Mouse (Mus musculus) midbrain, embryonic 13.5 days (tissue): Measurements from ENCODE around the gene Dbnl. TPM values are rescaled to one million over a fixed set of nuclear protein-coding genes. Genes with fewer than 3 reads are reported as not detected.
A peak's percentile ranks its signal among the peaks of the same experiment; 100 is the strongest.
"Not testable (repeated sequence)": the region's sequence is repeated elsewhere in the genome, so short reads cannot be mapped to it uniquely, and the experiment has no call there.

ENCODE experiments used
- ATAC-seq: fragments of 200-750 bp; cut with Nextera tagmentation; 2 replicates; pipeline ENCODE4 v1.8.0; 2017; ENCODE audit warnings: mild to moderate bottlenecking, moderate TSS enrichment, moderate library complexity
- H3K27ac ChIP-seq: fragments of 300-500 bp; sonication (generic); 2 replicates; pipeline ENCODE4 v1.5.1; 2015; ENCODE audit warnings: inconsistent platforms, mild to moderate bottlenecking, moderate library complexity
- H3K27me3 ChIP-seq: fragments of 300-500 bp; sonication (generic); 2 replicates; pipeline ENCODE4 v1.6.1; 2015; ENCODE audit warnings: mild to moderate bottlenecking, inconsistent platforms
- H3K36me3 ChIP-seq: fragments of 300-500 bp; sonication (generic); 2 replicates; pipeline ENCODE4 v1.6.1; 2015; ENCODE audit warnings: mild to moderate bottlenecking, inconsistent platforms
- H3K4me1 ChIP-seq: fragments of 300-500 bp; sonication (generic); replicated peaks from 2 replicates; pipeline ENCODE4 v1.6.1; 2015; ENCODE audit warnings: inconsistent platforms
- H3K4me2 ChIP-seq: fragments of 300-500 bp; sonication (generic); replicated peaks from 2 replicates; pipeline ENCODE4 v1.6.1; 2015; ENCODE audit warnings: moderate library complexity, mild to moderate bottlenecking, inconsistent platforms
- H3K4me3 ChIP-seq: fragments of 300-500 bp; sonication (generic); replicated peaks from 2 replicates; pipeline ENCODE4 v1.5.1; 2015; ENCODE audit warnings: mild to moderate bottlenecking, inconsistent platforms
- H3K9ac ChIP-seq: fragments of 300-500 bp; sonication (generic); replicated peaks from 2 replicates; pipeline ENCODE4 v1.6.1; 2015; ENCODE audit warnings: mild to moderate bottlenecking, inconsistent platforms
- H3K9me3 ChIP-seq: fragments of 300-500 bp; sonication (generic); 2 replicates; pipeline ENCODE4 v1.6.1; 2016; ENCODE audit warnings: mild to moderate bottlenecking, inconsistent platforms
- WGBS: fragments of 180-500 bp; shearing (Covaris S2); methylation state at CpG from one replicate; pipeline ENCODE4 v1.1.7; 2015; 5-methylcytosine and 5-hydroxymethylcytosine counted together
- polyA plus RNA-seq: library from polyadenylated mRNA; unstranded; fragments of >200 nt; fragmentation: Nextera tagmentation; extraction: Ambion mirVana; gene quantifications from 2 replicates; pipeline ENCODE4 v1.2.1, GENCODE M21; 2015

The Dbnl gene
- polyA plus RNA-seq, 1 experiment from 2014 or later: 155 TPM

- Histone ChIP-seq H3K27me3 (no peaks in the 10 kb centered on the region), H3K36me3 (peaks cover 82% of the 10 kb centered on the region), H3K4me3 (no peak overlapping the region), H3K27ac (no peak overlapping the region), H3K4me2 (no peak overlapping the region), H3K9ac (no peak overlapping the region), H3K4me1 (0 out of 2 replicates have a peak, but pooled peaks cover under 1% of the 10 kb centered on the region), H3K9me3 (no peaks in the 10 kb centered on the region)
- ATAC-seq: no peak
- WGBS: 93% methylated on average over 5 of the region's 5 CpGs
These were observed 9.6 kb downstream of the Dbnl start for GRCm38 (mm10) chr11:5797928-5798327.

GRCm38 (mm10) chr11:5799621-5800490 lies 11.6 kb downstream of the Dbnl start:
- Histone ChIP-seq H3K27ac (no peak overlapping the region), H3K4me1 (peaks cover 10% of the 10 kb centered on the region; the same call in 1 of the 2 replicates), H3K36me3 (peaks cover 65% of the 10 kb centered on the region), H3K9ac (no peak overlapping the region), H3K4me3 (no peak overlapping the region), H3K27me3 (no peaks in the 10 kb centered on the region), H3K4me2 (no peak overlapping the region), H3K9me3 (no peaks in the 10 kb centered on the region)
- no peak for ATAC-seq
- 90% methylated on average over 17 of the region's 17 CpGs for WGBS

- 93% methylated on average over 16 of the region's 16 CpGs for WGBS
- no peak overlapping the region for H3K27ac ChIP-seq
- no peaks in the 10 kb centered on the region for H3K27me3 ChIP-seq
- H3K4me3 ChIP-seq: no peak overlapping the region
- no peak overlapping the region for H3K4me2 ChIP-seq
- H3K36me3 ChIP-seq: peaks cover 48% of the 10 kb centered on the region
- no peak overlapping the region for H3K9ac ChIP-seq
- no peaks in the 10 kb centered on the region for H3K9me3 ChIP-seq
- H3K4me1 ChIP-seq: peaks cover 10% of the 10 kb centered on the region; the same call in 1 of the 2 replicates
- ATAC-seq: no peak
These were observed 13.2 kb downstream of the Dbnl start for GRCm38 (mm10) chr11:5801511-5801910.

GRCm38 (mm10) chr11:5802005-5802404 lies 13.7 kb downstream of the Dbnl start:
- no peaks in the 10 kb centered on the region for H3K27me3 ChIP-seq
- no peaks in the 10 kb centered on the region for H3K9me3 ChIP-seq
- no peak overlapping the region for H3K27ac ChIP-seq
- H3K4me1 ChIP-seq: peaks cover 10% of the 10 kb centered on the region; the same call in 1 of the 2 replicates
- WGBS: 76% methylated on average over 12 of the region's 12 CpGs
- no peak for ATAC-seq
- H3K36me3 ChIP-seq: peaks cover 43% of the 10 kb centered on the region
- H3K4me2 ChIP-seq: no peak overlapping the region
- H3K4me3 ChIP-seq: no peak overlapping the region
- H3K9ac ChIP-seq: no peak overlapping the region

GRCm38 (mm10) chr11:5802457-5803217 lies 14.3 kb downstream of the Dbnl start:
- no peak overlapping the region for H3K27ac ChIP-seq
- ATAC-seq: no peak
- peaks cover 37% of the 10 kb centered on the region for H3K36me3 ChIP-seq
- no peaks in the 10 kb centered on the region for H3K9me3 ChIP-seq
- no peak overlapping the region for H3K4me2 ChIP-seq
- no peak overlapping the region for H3K4me3 ChIP-seq
- no peaks in the 10 kb centered on the region for H3K27me3 ChIP-seq
- H3K9ac ChIP-seq: no peak overlapping the region
- WGBS: 79% methylated on average over 8 of the region's 8 CpGs
- peaks cover 10% of the 10 kb centered on the region; the same call in 1 of the 2 replicates for H3K4me1 ChIP-seq

- WGBS: 55% methylated on average over 8 of the region's 8 CpGs
- H3K36me3 ChIP-seq: peaks cover 29% of the 10 kb centered on the region
- no peaks in the 10 kb centered on the region for H3K9me3 ChIP-seq
- no peak within 1 kb of the TSS for H3K9ac ChIP-seq
- 0 out of 2 replicates have a peak, but pooled peaks have one; percentile 2 for ATAC-seq
- peaks cover 10% of the 10 kb centered on the region; the same call in 1 of the 2 replicates for H3K4me1 ChIP-seq
- H3K4me3 ChIP-seq: no peak within 1 kb of the TSS
- no peak within 1 kb of the TSS for H3K4me2 ChIP-seq
- no peaks in the 10 kb centered on the region for H3K27me3 ChIP-seq
- H3K27ac ChIP-seq: no peak within 1 kb of the TSS
These were observed 15.3 kb downstream of the Dbnl start, which contains the start of gene Pgam2 for GRCm38 (mm10) chr11:5803551-5803981. Gene Pgam2, minus strand, starts transcription at chr11:5803733.

DNA sequence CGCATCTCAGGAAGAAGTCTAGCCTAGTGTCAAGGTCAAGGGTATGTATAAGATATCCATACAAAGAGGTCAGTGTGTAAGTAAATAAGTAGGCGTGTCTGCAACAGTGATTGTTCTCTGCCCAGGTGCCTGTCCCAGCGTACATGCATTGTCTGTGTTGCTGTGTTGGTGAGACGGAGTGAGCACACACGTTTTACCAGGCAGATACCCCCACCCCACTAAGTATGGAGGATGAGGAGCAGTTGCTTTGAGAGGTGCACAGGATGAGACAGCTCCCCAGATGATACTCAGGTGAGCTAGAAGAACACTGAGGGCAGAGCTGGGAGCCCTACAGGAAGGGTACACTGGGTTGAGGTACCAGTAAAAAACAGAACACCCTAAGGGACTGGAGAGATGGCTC lies 15.9 kb downstream of the Dbnl start:
- 72% methylated on average over 5 of the region's 5 CpGs for WGBS
- ATAC-seq: 0 out of 2 replicates have a peak, but pooled peaks have one; percentile 18
- Histone ChIP-seq H3K27ac (no peak overlapping the region), H3K9me3 (no peaks in the 10 kb centered on the region), H3K4me3 (no peak overlapping the region), H3K27me3 (no peaks in the 10 kb centered on the region), H3K4me1 (peaks cover 10% of the 10 kb centered on the region; the same call in 1 of the 2 replicates), H3K4me2 (no peak overlapping the region), H3K9ac (no peak overlapping the region), H3K36me3 (peaks cover 23% of the 10 kb centered on the region)

- Histone ChIP-seq H3K4me2 (no peak overlapping the region), H3K4me3 (no peak overlapping the region), H3K4me1 (peaks cover 10% of the 10 kb centered on the region; the same call in 1 of the 2 replicates), H3K27me3 (no peaks in the 10 kb centered on the region), H3K9me3 (no peaks in the 10 kb centered on the region), H3K9ac (no peak overlapping the region), H3K27ac (no peak overlapping the region), H3K36me3 (peaks cover 8% of the 10 kb centered on the region)
- 86% methylated on average over 3 of the region's 3 CpGs for WGBS
- ATAC-seq: no peak
These were observed 17.4 kb downstream of the Dbnl start for GRCm38 (mm10) chr11:5805711-5806110.

GRCm38 (mm10) chr11:5807956-5808355 lies 19.7 kb downstream of the Dbnl start:
- Histone ChIP-seq H3K27ac (no peak overlapping the region), H3K4me2 (no peak overlapping the region), H3K9ac (no peak overlapping the region), H3K4me1 (peaks cover 10% of the 10 kb centered on the region; the same call in 1 of the 2 replicates), H3K4me3 (no peak overlapping the region), H3K27me3 (no peaks in the 10 kb centered on the region), H3K9me3 (no peaks in the 10 kb centered on the region), H3K36me3 (no peaks in the 10 kb centered on the region)
- no peak for ATAC-seq
- 81% methylated on average over 9 of the region's 9 CpGs for WGBS

GRCm38 (mm10) chr11:5809487-5809886 lies 21.2 kb downstream of the Dbnl start:
- ATAC-seq, H3K27ac ChIP-seq, H3K9me3 ChIP-seq, H3K36me3 ChIP-seq, H3K4me3 ChIP-seq, H3K27me3 ChIP-seq, H3K4me2 ChIP-seq, H3K4me1 ChIP-seq, H3K9ac ChIP-seq: not testable (repeated sequence)
- 94% methylated on average over 4 of the region's 4 CpGs for WGBS

DNA sequence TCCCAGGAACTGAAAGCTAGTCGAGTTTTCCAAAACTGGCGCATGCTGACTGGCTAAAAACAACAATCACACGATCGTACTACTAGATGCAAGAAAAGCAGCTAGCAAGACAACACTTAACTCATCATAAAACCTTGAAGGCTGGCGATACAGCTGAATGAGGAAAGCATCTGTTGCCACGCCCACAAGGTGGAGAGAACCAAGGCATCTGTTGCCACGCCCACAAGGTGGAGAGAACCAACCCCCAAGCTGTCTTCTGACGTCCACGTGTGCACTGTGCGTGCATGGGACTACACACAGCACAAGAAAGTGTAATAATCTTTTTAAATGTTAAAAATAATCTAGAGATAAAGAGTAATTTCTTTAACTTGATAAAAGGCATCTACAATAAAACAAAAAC lies 25.1 kb downstream of the Dbnl start:
- H3K9ac ChIP-seq: no peak overlapping the region

GRCm38 (mm10) chr11:5819223-5819622 lies 30.9 kb downstream of the Dbnl start:
- H3K4me1 ChIP-seq: no peaks in the 10 kb centered on the region
- no peak overlapping the region for H3K4me2 ChIP-seq
- H3K27me3 ChIP-seq: no peaks in the 10 kb centered on the region
- H3K36me3 ChIP-seq: no peaks in the 10 kb centered on the region
- WGBS: 70% methylated on average over 2 of the region's 2 CpGs
- no peak overlapping the region for H3K9ac ChIP-seq
- ATAC-seq: no peak
- no peak overlapping the region for H3K27ac ChIP-seq
- H3K9me3 ChIP-seq: no peaks in the 10 kb centered on the region
- no peak overlapping the region for H3K4me3 ChIP-seq

More for the DNA sequence above, 25.1 kb downstream of the Dbnl start:
- WGBS: 79% methylated on average over 10 of the region's 10 CpGs
- Histone ChIP-seq H3K4me1 (no peaks in the 10 kb centered on the region), H3K27me3 (no peaks in the 10 kb centered on the region), H3K9me3 (no peaks in the 10 kb centered on the region), H3K4me2 (no peak overlapping the region), H3K36me3 (no peaks in the 10 kb centered on the region), H3K4me3 (no peak overlapping the region), H3K27ac (no peak overlapping the region)
- ATAC-seq: no peak
